Mouse (Mus musculus): Measurements from ENCODE around the gene Gm7247. TPM values are rescaled to one million over a fixed set of nuclear protein-coding genes. Genes with fewer than 3 reads are reported as not detected.

Gene Gm7247
- polyA plus RNA-seq (2014; fragmentation: Nextera tagmentation; extraction: Ambion mirVana) = not detected in 2 replicates

DNA sequence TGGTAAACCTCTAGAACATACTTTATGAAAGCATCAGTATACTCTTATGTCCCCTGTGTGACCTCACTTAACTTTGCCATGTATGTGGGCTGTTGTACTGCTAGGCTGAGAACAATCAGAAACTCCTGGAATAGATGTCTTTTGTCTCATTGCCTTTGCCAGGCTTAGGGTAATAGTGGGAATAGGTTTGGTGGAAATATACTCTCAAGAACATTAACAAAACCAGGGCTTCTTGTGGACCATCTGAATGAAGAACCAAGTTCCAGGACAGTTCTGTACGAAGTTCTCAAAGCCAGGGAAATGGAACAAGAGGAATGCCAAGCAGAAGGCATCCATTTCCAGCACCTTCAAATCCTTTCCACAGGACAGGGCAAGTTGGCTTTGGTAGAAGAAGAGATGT is at the start of gene Gm7247:
Gene Gm7247, plus strand, starts transcription at position 301 of the 400 bp plus-strand sequence.
- H3K4me1 ChIP-seq (ENCODE audit: control insufficient read depth, insufficient read depth, low read length) = no peaks in the 10 kb centered on the region
- no peak for ATAC-seq (ENCODE audit: insufficient number of reproducible peaks, low FRiP score, low TSS enrichment, low read depth)
- H3K36me3 ChIP-seq (ENCODE audit: control insufficient read depth, insufficient read depth, low read length) = no peaks in the 10 kb centered on the region

DNA sequence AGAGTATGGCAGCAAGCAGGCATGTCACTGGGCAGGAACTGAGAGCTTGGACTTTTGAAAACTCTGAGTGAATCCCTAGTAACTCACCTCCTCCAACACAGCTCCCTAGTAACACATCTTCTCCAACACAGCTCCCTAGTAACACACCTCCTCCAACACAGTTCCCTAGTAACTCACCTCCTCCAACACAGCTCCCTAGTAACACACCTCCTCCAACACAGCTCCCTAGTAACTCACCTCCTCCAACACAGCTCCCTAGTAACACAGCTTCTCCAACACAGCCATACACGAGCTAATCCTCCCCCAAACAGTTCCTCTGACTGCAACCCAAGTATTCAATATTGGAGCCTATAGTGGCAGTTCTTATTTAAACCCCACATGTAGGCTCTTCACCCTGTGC is 37.6 kb upstream of the Gm7247 start:
- no peaks in the 10 kb centered on the region for H3K4me1 ChIP-seq (ENCODE audit: control insufficient read depth, insufficient read depth, low read length)
- H3K9ac ChIP-seq (ENCODE audit: low read length) = no peak overlapping the region
- 74% methylated on average over 1 of the region's 1 CpGs for WGBS
- H3K4me2 ChIP-seq (ENCODE audit: low read depth, severe bottlenecking) = no peak overlapping the region
- ATAC-seq (ENCODE audit: insufficient number of reproducible peaks, low FRiP score, low TSS enrichment, low read depth) (no peak), DNase-seq (ENCODE audit: low spot score) (no peak)
- H3K27me3 ChIP-seq (ENCODE audit: control insufficient read depth, insufficient read depth, low read length) = no peaks in the 10 kb centered on the region
- no peak overlapping the region for H3K4me3 ChIP-seq (ENCODE audit: low read depth, low read length)
- no peaks in the 10 kb centered on the region for H3K9me3 ChIP-seq (ENCODE audit: control insufficient read depth, low read length)
- no peak overlapping the region for H3K27ac ChIP-seq (replicated peaks; ENCODE audit: low read depth, low read length)
- H3K36me3 ChIP-seq (ENCODE audit: control insufficient read depth, insufficient read depth, low read length) = no peaks in the 10 kb centered on the region

More for the DNA sequence above, at the start of gene Gm7247:
- 93% methylated on average over 1 of the region's 1 CpGs for WGBS
- H3K4me3 ChIP-seq (ENCODE audit: low read depth, low read length) = no peak within 1 kb of the TSS
- H3K9me3 ChIP-seq (ENCODE audit: control insufficient read depth, low read length) = no peaks in the 10 kb centered on the region
- peaks cover 2% of the 10 kb centered on the region for H3K27me3 ChIP-seq (ENCODE audit: control insufficient read depth, insufficient read depth, low read length)
- H3K4me2 ChIP-seq (ENCODE audit: low read depth, severe bottlenecking) = no peak within 1 kb of the TSS
- no peak within 1 kb of the TSS for H3K27ac ChIP-seq (replicated peaks; ENCODE audit: low read depth, low read length)
- no peak within 1 kb of the TSS for H3K9ac ChIP-seq (ENCODE audit: low read length)
- DNase-seq (ENCODE audit: low spot score) = no peak

DNA sequence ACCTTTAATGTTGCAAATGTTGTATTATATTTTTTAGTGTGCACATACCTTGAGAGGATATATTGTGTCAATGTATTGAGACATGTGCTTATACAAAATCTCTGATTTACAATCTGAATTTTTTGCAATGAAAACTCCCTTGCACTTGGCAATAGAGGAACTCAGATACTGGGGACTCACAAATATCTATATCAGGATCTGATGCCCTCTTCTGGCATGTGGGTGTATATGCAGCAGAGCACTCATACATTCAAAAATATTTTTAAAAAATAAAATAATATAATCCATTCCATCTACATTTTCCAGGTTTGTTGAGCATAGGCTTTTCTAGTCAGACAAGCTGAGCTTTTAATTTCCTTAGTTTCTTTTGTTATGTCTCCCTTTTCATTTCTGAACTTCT is 15.5 kb upstream of the Gm7247 start:
- no peaks in the 10 kb centered on the region for H3K9me3 ChIP-seq (ENCODE audit: control insufficient read depth, low read length)
- ATAC-seq (ENCODE audit: insufficient number of reproducible peaks, low FRiP score, low TSS enrichment, low read depth) (no peak), DNase-seq (ENCODE audit: low spot score) (no peak)
- no peaks in the 10 kb centered on the region for H3K4me1 ChIP-seq (ENCODE audit: control insufficient read depth, insufficient read depth, low read length)
- H3K27ac ChIP-seq (replicated peaks; ENCODE audit: low read depth, low read length) = no peak overlapping the region
- H3K36me3 ChIP-seq (ENCODE audit: control insufficient read depth, insufficient read depth, low read length) = no peaks in the 10 kb centered on the region
- H3K4me2 ChIP-seq (ENCODE audit: low read depth, severe bottlenecking) = no peak overlapping the region
- H3K27me3 ChIP-seq (ENCODE audit: control insufficient read depth, insufficient read depth, low read length) = no peaks in the 10 kb centered on the region
- H3K4me3 ChIP-seq (ENCODE audit: low read depth, low read length) = no peak overlapping the region
- no peak overlapping the region for H3K9ac ChIP-seq (ENCODE audit: low read length)

DNA sequence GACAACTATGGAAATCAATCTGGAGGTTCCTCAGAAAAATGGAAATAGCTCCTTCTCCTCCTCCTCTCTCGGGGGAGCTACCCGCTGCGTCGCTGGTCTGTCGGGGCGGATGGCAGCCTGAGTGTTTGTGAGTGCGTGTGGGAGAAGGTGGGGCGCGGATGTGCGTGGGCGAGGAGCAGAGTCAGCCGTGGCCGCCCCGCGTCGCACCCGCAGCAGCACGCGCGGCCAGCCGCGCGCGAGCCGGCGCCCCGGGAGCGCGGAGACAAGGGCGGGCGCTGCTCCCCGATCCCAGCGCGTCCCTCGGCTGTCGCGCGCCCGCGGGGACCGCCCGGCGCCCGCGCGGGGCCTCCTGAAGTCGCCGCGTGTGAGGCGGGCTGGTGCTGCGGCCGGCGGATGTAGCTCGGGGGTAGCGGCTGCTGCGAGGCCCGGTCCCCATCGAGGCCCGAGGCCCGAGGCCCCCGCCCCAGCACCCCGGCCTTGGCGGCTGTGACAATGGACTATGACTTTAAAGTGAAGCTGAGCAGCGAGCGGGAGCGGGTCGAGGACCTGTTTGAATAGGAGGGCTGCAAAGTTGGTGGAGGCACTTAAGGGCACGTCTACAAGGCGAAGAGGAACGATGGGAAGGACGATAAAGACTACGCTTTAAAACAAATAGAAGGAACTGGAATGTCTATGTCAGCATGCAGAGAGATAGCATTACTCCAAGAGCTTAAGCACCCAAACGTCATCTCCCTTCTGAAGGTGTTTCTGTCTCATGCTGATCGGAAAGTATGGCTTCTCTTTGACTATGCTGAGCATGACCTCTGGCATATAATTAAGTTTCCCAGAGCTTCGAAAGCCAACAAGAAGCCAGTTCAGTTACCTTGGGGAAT is 3.2 kb upstream of the Gm7247 start:
- H3K9me3 ChIP-seq (ENCODE audit: control insufficient read depth, low read length) = no peaks in the 10 kb centered on the region
- H3K4me3 ChIP-seq (ENCODE audit: low read depth, low read length) = peak overlapping the region; percentile 32
- peak overlapping the region; percentile 63 for H3K9ac ChIP-seq (ENCODE audit: low read length)
- DNase-seq (ENCODE audit: low spot score) = peak; percentile 61
- ATAC-seq (ENCODE audit: insufficient number of reproducible peaks, low FRiP score, low TSS enrichment, low read depth) = peak; percentile 47; the same call in 1 of the 2 replicates
- WGBS = 7% methylated on average over 59 of the region's 75 CpGs
- H3K4me1 ChIP-seq (ENCODE audit: control insufficient read depth, insufficient read depth, low read length) = no peaks in the 10 kb centered on the region
- H3K27me3 ChIP-seq (ENCODE audit: control insufficient read depth, insufficient read depth, low read length) = peaks cover 2% of the 10 kb centered on the region
- no peak overlapping the region for H3K27ac ChIP-seq (replicated peaks; ENCODE audit: low read depth, low read length)
- H3K36me3 ChIP-seq (ENCODE audit: control insufficient read depth, insufficient read depth, low read length) = no peaks in the 10 kb centered on the region
- peak overlapping the region; percentile 82 for H3K4me2 ChIP-seq (ENCODE audit: low read depth, severe bottlenecking)

DNA sequence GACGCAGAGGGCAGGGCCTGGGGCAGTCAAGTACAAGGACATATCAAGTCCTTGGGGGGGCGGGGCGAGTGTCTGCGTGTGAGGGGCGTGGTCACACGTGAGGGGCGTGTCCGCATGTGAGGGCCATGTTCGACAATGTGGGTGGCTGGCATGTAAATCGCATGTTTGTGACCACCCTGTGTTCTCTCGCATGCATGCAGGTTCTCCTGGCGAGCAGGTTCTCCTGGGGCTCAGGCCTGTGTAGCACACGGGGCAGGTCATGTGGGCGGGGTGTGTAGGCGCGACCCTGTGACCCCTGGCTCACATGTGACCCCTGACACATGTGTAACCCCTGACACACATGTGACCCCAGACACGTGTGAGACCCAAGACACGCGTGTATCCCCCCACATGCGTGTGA is 21.2 kb downstream of the Gm7247 start:
- Histone ChIP-seq H3K4me1 (ENCODE audit: control insufficient read depth, insufficient read depth, low read length) (no peaks in the 10 kb centered on the region), H3K4me2 (ENCODE audit: low read depth, severe bottlenecking) (no peak overlapping the region), H3K9me3 (ENCODE audit: control insufficient read depth, low read length) (no peaks in the 10 kb centered on the region; the same call in 1 of the 2 replicates), H3K27ac (replicated peaks; ENCODE audit: low read depth, low read length) (no peak overlapping the region), H3K9ac (ENCODE audit: low read length) (no peak overlapping the region), H3K36me3 (ENCODE audit: control insufficient read depth, insufficient read depth, low read length) (no peaks in the 10 kb centered on the region), H3K27me3 (ENCODE audit: control insufficient read depth, insufficient read depth, low read length) (no peaks in the 10 kb centered on the region), H3K4me3 (ENCODE audit: low read depth, low read length) (no peak overlapping the region)
- DNase-seq (ENCODE audit: low spot score) (no peak), ATAC-seq (ENCODE audit: insufficient number of reproducible peaks, low FRiP score, low TSS enrichment, low read depth) (no peak)
- WGBS = 95% methylated on average over 20 of the region's 20 CpGs

DNA sequence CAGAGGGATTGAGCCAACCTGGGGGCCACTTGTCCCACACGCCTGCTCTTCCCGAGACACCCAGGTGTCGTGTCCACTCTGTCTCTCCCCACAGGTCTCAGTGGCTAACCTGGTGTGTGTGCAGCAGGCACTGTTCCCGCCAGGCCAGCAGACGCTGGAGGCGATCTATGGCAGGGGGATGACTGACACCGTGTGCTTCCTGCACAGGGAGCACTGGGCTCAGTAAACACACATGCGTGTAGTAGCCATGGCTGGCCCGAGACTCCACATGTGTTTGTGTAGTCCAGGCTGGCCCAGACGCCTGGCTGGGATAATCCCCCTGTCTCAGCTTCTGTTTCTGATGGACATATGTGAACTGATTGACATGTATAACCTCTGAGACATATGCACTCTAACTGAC is 22.8 kb downstream of the Gm7247 start:
- Histone ChIP-seq H3K9me3 (ENCODE audit: control insufficient read depth, low read length) (no peaks in the 10 kb centered on the region; the same call in 1 of the 2 replicates), H3K9ac (ENCODE audit: low read length) (no peak overlapping the region), H3K27ac (replicated peaks; ENCODE audit: low read depth, low read length) (no peak overlapping the region), H3K27me3 (ENCODE audit: control insufficient read depth, insufficient read depth, low read length) (no peaks in the 10 kb centered on the region), H3K36me3 (ENCODE audit: control insufficient read depth, insufficient read depth, low read length) (no peaks in the 10 kb centered on the region), H3K4me1 (ENCODE audit: control insufficient read depth, insufficient read depth, low read length) (no peaks in the 10 kb centered on the region), H3K4me3 (ENCODE audit: low read depth, low read length) (no peak overlapping the region), H3K4me2 (ENCODE audit: low read depth, severe bottlenecking) (no peak overlapping the region)
- ATAC-seq (ENCODE audit: insufficient number of reproducible peaks, low FRiP score, low TSS enrichment, low read depth) (0 out of 2 replicates have a peak, but pooled peaks have one; percentile 11), DNase-seq (ENCODE audit: low spot score) (peak; percentile 25)
- WGBS = 96% methylated on average over 10 of the region's 10 CpGs

DNA sequence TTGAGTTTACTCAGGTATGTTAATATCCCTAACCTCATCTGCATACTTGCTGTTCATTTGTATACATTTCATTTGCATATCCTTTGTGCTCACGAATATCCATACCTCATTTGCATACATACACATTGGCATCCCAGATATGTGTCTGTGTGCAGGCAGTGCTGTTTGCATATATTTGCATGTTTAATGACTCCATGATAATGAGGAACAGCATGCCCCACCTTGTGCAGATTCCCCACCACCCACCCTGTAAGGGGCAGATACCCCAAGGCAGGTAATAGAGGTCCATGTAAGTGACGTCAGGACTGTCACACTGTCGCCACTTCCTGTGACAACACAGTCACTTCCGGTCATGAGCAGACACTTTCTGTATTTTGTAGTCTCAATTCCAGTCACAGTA is 24.2 kb downstream of the Gm7247 start:
- no peaks in the 10 kb centered on the region; the same call in 1 of the 2 replicates for H3K9me3 ChIP-seq (ENCODE audit: control insufficient read depth, low read length)
- DNase-seq (ENCODE audit: low spot score) = peak; percentile 26
- no peak overlapping the region for H3K4me3 ChIP-seq (ENCODE audit: low read depth, low read length)
- no peak for ATAC-seq (ENCODE audit: insufficient number of reproducible peaks, low FRiP score, low TSS enrichment, low read depth)
- 93% methylated on average over 4 of the region's 4 CpGs for WGBS
- no peaks in the 10 kb centered on the region for H3K4me1 ChIP-seq (ENCODE audit: control insufficient read depth, insufficient read depth, low read length)
- H3K9ac ChIP-seq (ENCODE audit: low read length) = no peak overlapping the region
- no peak overlapping the region for H3K4me2 ChIP-seq (ENCODE audit: low read depth, severe bottlenecking)
- no peaks in the 10 kb centered on the region for H3K27me3 ChIP-seq (ENCODE audit: control insufficient read depth, insufficient read depth, low read length)
- H3K27ac ChIP-seq (replicated peaks; ENCODE audit: low read depth, low read length) = no peak overlapping the region
- H3K36me3 ChIP-seq (ENCODE audit: control insufficient read depth, insufficient read depth, low read length) = no peaks in the 10 kb centered on the region

DNA sequence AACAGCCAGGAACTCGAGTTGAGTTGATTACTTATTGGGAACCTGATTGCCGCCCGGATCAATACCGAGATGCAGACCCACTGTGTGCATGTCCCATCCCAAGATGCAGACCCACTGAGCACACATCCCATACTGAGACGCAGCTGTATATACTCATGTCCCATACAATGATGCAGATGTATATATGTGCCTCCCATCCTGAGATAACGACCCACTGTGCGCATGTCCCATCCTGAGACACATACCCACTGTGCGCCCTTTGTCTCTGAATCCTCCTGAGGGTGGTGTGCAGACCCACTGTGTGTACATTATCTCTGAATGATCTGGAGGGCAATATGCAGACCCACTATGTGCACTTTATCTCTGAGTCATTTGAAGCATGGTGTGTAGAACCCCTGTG is 26.2 kb downstream of the Gm7247 start:
- H3K4me3 ChIP-seq (ENCODE audit: low read depth, low read length) = no peak overlapping the region
- ATAC-seq (ENCODE audit: insufficient number of reproducible peaks, low FRiP score, low TSS enrichment, low read depth) = no peak; the same call in 1 of the 2 replicates
- 96% methylated on average over 8 of the region's 8 CpGs for WGBS

More for the DNA sequence above, 26.2 kb downstream of the Gm7247 start:
- Histone ChIP-seq H3K36me3 (ENCODE audit: control insufficient read depth, insufficient read depth, low read length) (no peaks in the 10 kb centered on the region), H3K9me3 (ENCODE audit: control insufficient read depth, low read length) (no peaks in the 10 kb centered on the region; the same call in 1 of the 2 replicates), H3K9ac (ENCODE audit: low read length) (no peak overlapping the region), H3K4me2 (ENCODE audit: low read depth, severe bottlenecking) (no peak overlapping the region), H3K4me1 (ENCODE audit: control insufficient read depth, insufficient read depth, low read length) (no peaks in the 10 kb centered on the region), H3K27ac (replicated peaks; ENCODE audit: low read depth, low read length) (no peak overlapping the region), H3K27me3 (ENCODE audit: control insufficient read depth, insufficient read depth, low read length) (no peaks in the 10 kb centered on the region)
- peak; percentile 21 for DNase-seq (ENCODE audit: low spot score)

Data from limb, embryonic 11.5 days (tissue).